Mouse (Mus musculus) CH12.LX (cell line): ENCODE measurements around the gene Chil5. TPM values are rescaled to one million over a fixed set of nuclear protein-coding genes. Genes with fewer than 3 reads are reported as not detected.

Experiments
- DNase-seq: peaks from one replicate; pipeline ENCODE4 v3.0.0-alpha.2; 2013; ENCODE audit errors: extremely low read depth
- H3K27ac ChIP-seq: 2 replicates; pipeline ENCODE4 v1.5.1; 2012; ENCODE audit warnings: low read depth, mild to moderate bottlenecking, control low read depth, moderate library complexity; ENCODE audit not compliant: insufficient read depth
- H3K27me3 ChIP-seq: replicated peaks from 2 replicates; pipeline ENCODE3; 2012; ENCODE audit warnings: inconsistent platforms
- H3K36me3 ChIP-seq, 2 experiments: replicated peaks in 1 of 2; 2 replicates each; pipeline versions ENCODE3 to v1.6.1; 2012; ENCODE audit warnings: inconsistent platforms in 1 of 2, low read length in 1 of 2, mild to moderate bottlenecking in 1 of 2, mixed read lengths in 1 of 2, moderate library complexity in 1 of 2; ENCODE audit not compliant: control insufficient read depth in 1 of 2, insufficient read depth in 1 of 2
- H3K4me1 ChIP-seq, 2 experiments: 2 replicates each; pipeline ENCODE4 v1.6.1; 2012; ENCODE audit warnings: inconsistent platforms in 1 of 2, moderate library complexity in 1 of 2; ENCODE audit not compliant: insufficient read depth in 2 of 2, control insufficient read depth in 1 of 2
- H3K4me2 ChIP-seq: 2 replicates; pipeline ENCODE4 v1.6.1; 2012; ENCODE audit warnings: low read depth, mild to moderate bottlenecking, control low read depth; ENCODE audit not compliant: poor library complexity, insufficient read depth, severe bottlenecking
- H3K4me3 ChIP-seq, 3 experiments: fragments of 150-350 bp in 1 of 3; sonication (generic) in 1 of 3; replicated peaks in 1 of 3; 2 replicates each; pipeline versions ENCODE3 to v1.5.1; 2011 to 2012; ENCODE audit warnings: low read depth in 2 of 3, low read length in 2 of 3, mild to moderate bottlenecking in 2 of 3, moderate library complexity in 2 of 3, control low read depth in 1 of 3, improper control_type of control experiment in 1 of 3, inconsistent platforms in 1 of 3, mixed read lengths in 1 of 3; ENCODE audit not compliant: poor library complexity in 1 of 3
- H3K79me2 ChIP-seq: replicated peaks from 2 replicates; pipeline ENCODE4 v1.6.1; 2012; ENCODE audit warnings: mild to moderate bottlenecking, moderate library complexity; ENCODE audit not compliant: control insufficient read depth, poor library complexity, insufficient read depth, severe bottlenecking; ENCODE audit errors: extremely low read depth
- H3K9ac ChIP-seq: 2 replicates; pipeline ENCODE4 v1.6.1; 2012; ENCODE audit warnings: low read depth, mild to moderate bottlenecking, control low read depth, moderate library complexity; ENCODE audit not compliant: insufficient read depth
- H3K9me3 ChIP-seq: replicated peaks from 2 replicates; pipeline ENCODE3; 2012; ENCODE audit warnings: low read length, inconsistent platforms, mixed read lengths
- CTCF ChIP-seq, 2 experiments: IDR thresholded peaks in 1 of 2; conservative IDR thresholded peaks in 1 of 2; 2 replicates each; pipeline ENCODE4 v1.5.1; 2011 to 2012; ENCODE audit warnings: low read depth in 2 of 2, low read length in 2 of 2, improper control_type of control experiment in 1 of 2, inconsistent platforms in 1 of 2, mild to moderate bottlenecking in 1 of 2, moderate library complexity in 1 of 2
- ELF1 ChIP-seq: IDR thresholded peaks from 2 replicates; pipeline ENCODE4 v1.6.1; 2014; ENCODE audit warnings: low read depth, mild to moderate bottlenecking, inconsistent platforms, low read length, improper control_type of control experiment
- EP300 ChIP-seq: IDR thresholded peaks from 2 replicates; pipeline ENCODE4 v1.6.1; 2011; ENCODE audit warnings: low read length, improper control_type of control experiment
- ETS1 ChIP-seq: conservative IDR thresholded peaks from 2 replicates; pipeline ENCODE4 v1.6.1; 2012; ENCODE audit warnings: low read depth, mild to moderate bottlenecking, inconsistent platforms, low read length, improper control_type of control experiment, moderate library complexity
- JUND ChIP-seq: conservative IDR thresholded peaks from 2 replicates; pipeline ENCODE4 v1.6.1; 2011; ENCODE audit warnings: low read depth, low read length, improper control_type of control experiment
- MAX ChIP-seq: IDR thresholded peaks from 2 replicates; pipeline ENCODE4 v1.6.1; 2011; ENCODE audit warnings: low read length, improper control_type of control experiment
- MAZ ChIP-seq: IDR thresholded peaks from 2 replicates; pipeline ENCODE4 v1.6.1; 2012; ENCODE audit warnings: low read depth, mild to moderate bottlenecking, inconsistent platforms, low read length, improper control_type of control experiment, moderate library complexity
- MXI1 ChIP-seq: IDR thresholded peaks from 2 replicates; pipeline ENCODE4 v1.6.1; 2011; ENCODE audit warnings: mild to moderate bottlenecking, low read depth, low read length, improper control_type of control experiment
- MYC ChIP-seq: IDR thresholded peaks from 2 replicates; pipeline ENCODE4 v1.6.1; 2011; ENCODE audit warnings: low read depth, mild to moderate bottlenecking, improper control_type of control experiment, low read length
- NELFE ChIP-seq: IDR thresholded peaks from 2 replicates; pipeline ENCODE4 v1.6.1; 2011; ENCODE audit warnings: low read depth, low read length, improper control_type of control experiment
- NRF1 ChIP-seq: IDR thresholded peaks from 2 replicates; pipeline ENCODE4 v1.6.1; 2014; ENCODE audit warnings: low read depth, mild to moderate bottlenecking, inconsistent platforms, low read length, improper control_type of control experiment, moderate library complexity
- POLR2A ChIP-seq: IDR thresholded peaks from 2 replicates; pipeline ENCODE4 v1.6.1; 2011; ENCODE audit warnings: low read depth, mild to moderate bottlenecking, improper control_type of control experiment, low read length
- RCOR1 ChIP-seq: conservative IDR thresholded peaks from 2 replicates; pipeline ENCODE4 v1.6.1; 2012; ENCODE audit warnings: low read depth, mild to moderate bottlenecking, inconsistent platforms, low read length, improper control_type of control experiment
- SIN3A ChIP-seq: IDR thresholded peaks from 2 replicates; pipeline ENCODE4 v1.6.1; 2012; ENCODE audit warnings: low read length, improper control_type of control experiment, inconsistent platforms
- SMC3 ChIP-seq: IDR thresholded peaks from 2 replicates; pipeline ENCODE4 v1.6.1; 2011; ENCODE audit warnings: low read depth, low read length, improper control_type of control experiment
- TBP ChIP-seq: conservative IDR thresholded peaks from 2 replicates; pipeline ENCODE4 v1.6.1; 2011; ENCODE audit warnings: low read depth, low read length, improper control_type of control experiment
- TCF12 ChIP-seq: IDR thresholded peaks from 2 replicates; pipeline ENCODE4 v1.6.1; 2014; ENCODE audit warnings: low read depth, mild to moderate bottlenecking, inconsistent platforms, low read length, improper control_type of control experiment
- USF1 ChIP-seq: IDR thresholded peaks from 2 replicates; pipeline ENCODE4 v1.6.1; 2014; ENCODE audit warnings: low read depth, mild to moderate bottlenecking, inconsistent platforms, low read length, improper control_type of control experiment
- USF2 ChIP-seq: conservative IDR thresholded peaks from 2 replicates; pipeline ENCODE4 v1.6.1; 2011; ENCODE audit warnings: low read depth, low read length, improper control_type of control experiment
- ZKSCAN1 ChIP-seq: IDR thresholded peaks from 2 replicates; pipeline ENCODE4 v1.6.1; 2012; ENCODE audit warnings: low read depth, inconsistent platforms, low read length, improper control_type of control experiment, borderline replicate concordance
- ZMIZ1 ChIP-seq: IDR thresholded peaks from 2 replicates; pipeline ENCODE4 v1.6.1; 2012; ENCODE audit warnings: low read depth, mild to moderate bottlenecking, inconsistent platforms, low read length, improper control_type of control experiment
- ZNF384 ChIP-seq: IDR thresholded peaks from 2 replicates; pipeline ENCODE4 v1.6.1; 2012; ENCODE audit warnings: low read depth, low read length, improper control_type of control experiment, inconsistent platforms
- dilution Hi-C: fragments of 300-500 bp; cut with MboI; formaldehyde crosslinking; loops from 2 replicates; pipeline ENCODE4 v1.14.3; 2020; ENCODE audit warnings: low sequenced_read_pairs; ENCODE audit not compliant: extremely low pct_unique_long_range_greater_than_20kb, extremely low pct_ligation_motif_present
- in situ Hi-C: fragments of 300-500 bp; cut with MboI; formaldehyde crosslinking; loops from 3 replicates; pipeline ENCODE4 v1.14.3; 2019; ENCODE audit warnings: low sequenced_read_pairs, low pct_ligation_motif_present, low pct_unique_long_range_greater_than_20kb, mixed read lengths
- polyA plus RNA-seq: library from polyadenylated mRNA; unstranded; fragments of >175 nt; gene quantifications from 2 replicates; pipeline ENCODE4 v1.2.1, GENCODE M21; 2012; ENCODE audit warnings: low read depth; ENCODE audit not compliant: insufficient read length
- total RNA-seq, 2 experiments: library from RNA; depleted of rRNA; stranded (reverse); fragments of 300-350 nt in 1 of 2; fragments of >200 nt in 1 of 2; gene quantifications; 2 replicates each; pipeline ENCODE4 v1.2.3; 2012 to 2014

Chil5 gene
- total RNA-seq (2012; rRNA removed) (not detected in 2 replicates), total RNA-seq (2014; rRNA removed) (not detected in 2 replicates), polyA plus RNA-seq (0.30 and 0.31 TPM in 2 replicates)

- Histone ChIP-seq H3K9me3 (no peaks in the 10 kb centered on the region), H3K4me3 (no peak within 1 kb of the TSS)
- in situ Hi-C loops = no loop called here
- no peak for DNase-seq
- TF ChIP-seq NRF1 (no peak), SIN3A (no peak), MYC (no peak), USF1 (no peak), MXI1 (no peak), POLR2A (no peak), TCF12 (no peak), TBP (no peak), NELFE (no peak), ZNF384 (no peak)
- TF ChIP-seq, all 38 proteins: peak for 0
- H3K36me3 ChIP-seq = peaks cover 0 to 13% of the 10 kb centered on the region in 2 experiments
- no peaks in the 10 kb centered on the region for H3K79me2 ChIP-seq
- H3K9ac ChIP-seq = no peak within 1 kb of the TSS
- H3K27me3 ChIP-seq = no peaks in the 10 kb centered on the region
- dilution Hi-C loops = no loop called here
- H3K27ac ChIP-seq = no peak within 1 kb of the TSS
- peaks cover 0 to 9% of the 10 kb centered on the region in 2 experiments; a peak in 1 of 4 replicates for H3K4me1 ChIP-seq
- H3K4me2 ChIP-seq = no peak within 1 kb of the TSS
Observed at GRCm38 (mm10) chr3:106032781-106033180, at the start of gene Chil5. Chil5 (minus strand) TSS chr3:106032814.

- in situ Hi-C loops (no loop called here), dilution Hi-C loops (no loop called here)
- no peak for TF ChIP-seq SMC3
- TF ChIP-seq MAX = no peak
- no peak for TF ChIP-seq ZNF384
- TF ChIP-seq NELFE = no peak
- TF ChIP-seq USF2 = no peak
- TF ChIP-seq RCOR1 = no peak
- TF ChIP-seq JUND = no peak
- no peaks in the 10 kb centered on the region for H3K36me3 ChIP-seq
- H3K4me2 ChIP-seq = no peak overlapping the region
- no peaks in the 10 kb centered on the region for H3K9me3 ChIP-seq
- no peak for DNase-seq
- H3K4me3 ChIP-seq = no peak overlapping the region
- H3K27ac ChIP-seq = no peak overlapping the region
- no peaks in the 10 kb centered on the region for H3K79me2 ChIP-seq
- H3K4me1 ChIP-seq = no peaks in the 10 kb centered on the region
- H3K9ac ChIP-seq = no peak overlapping the region
- no peaks in the 10 kb centered on the region for H3K27me3 ChIP-seq
Observed at GRCm38 (mm10) chr3:106074824-106075223, 42.2 kb upstream of the Chil5 start.

- Histone ChIP-seq H3K4me2 (no peak overlapping the region), H3K9me3 (no peaks in the 10 kb centered on the region), H3K4me3 (no peak overlapping the region), H3K27ac (no peak overlapping the region), H3K79me2 (no peaks in the 10 kb centered on the region), H3K27me3 (no peaks in the 10 kb centered on the region), H3K4me1 (no peaks in the 10 kb centered on the region), H3K9ac (no peak overlapping the region), H3K36me3 (no peaks in the 10 kb centered on the region)
- in situ Hi-C loops = no loop called here
- no peak for DNase-seq
- no peak for TF ChIP-seq JUND
- no peak for TF ChIP-seq EP300
- TF ChIP-seq ELF1 = no peak
- no peak for TF ChIP-seq MAZ
- TF ChIP-seq ETS1 = no peak
- no peak for TF ChIP-seq CTCF (conservative IDR thresholded peaks at IDR 0.05 in 1 of 2, IDR thresholded peaks at IDR 0.05 in 1 of 2; ENCODE audit: low read depth in 2 of 2, low read length in 2 of 2)
- TF ChIP-seq SMC3 = no peak
- no peak for TF ChIP-seq NRF1
- no peak for TF ChIP-seq ZMIZ1
- TF ChIP-seq ZKSCAN1 = no peak
- dilution Hi-C loops = no loop called here
Observed at GRCm38 (mm10) chr3:106070994-106071393, 38.4 kb upstream of the Chil5 start.
